Mouse (Mus musculus): ENCODE measurements around the gene Csrp1. TPM values are rescaled to one million over a fixed set of nuclear protein-coding genes. Genes with fewer than 3 reads are reported as not detected.
A peak's percentile ranks its signal among the peaks of the same experiment; 100 is the strongest.

Csrp1 gene
- polyA plus RNA-seq, 1 experiment from 2014 or later, result 42.0 TPM

DNA sequence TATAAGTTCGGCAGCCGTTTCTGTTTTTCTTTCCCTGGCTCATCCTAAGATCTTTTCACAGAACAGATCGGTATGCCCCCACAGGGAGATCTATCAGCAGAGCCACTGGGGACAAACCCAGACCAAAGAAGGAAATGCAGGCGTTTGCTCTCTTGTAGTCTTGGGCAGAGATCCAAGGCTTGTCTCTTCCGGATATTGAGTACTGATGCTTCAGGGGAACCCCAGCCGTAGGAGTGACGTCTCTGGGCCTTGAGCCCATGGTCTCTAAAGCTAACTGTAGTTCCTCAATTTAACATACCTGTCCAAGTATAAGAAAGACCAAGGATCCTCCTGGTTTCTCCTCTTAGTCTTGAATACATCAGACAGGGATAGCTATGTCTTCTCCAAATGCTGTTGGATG lies 6.1 kb downstream of the Csrp1 start:
- 90% methylated on average over 7 of the region's 7 CpGs for WGBS
- H3K4me1 ChIP-seq, result peaks cover 31% of the 10 kb centered on the region
- DNase-seq (ENCODE audit: extremely low spot score, low spot score), result no peak
- no peaks in the 10 kb centered on the region for H3K36me3 ChIP-seq (replicated peaks)
- no peak overlapping the region for H3K27ac ChIP-seq
- peaks cover 21% of the 10 kb centered on the region for H3K27me3 ChIP-seq (ENCODE audit: poor library complexity, severe bottlenecking)
- H3K9me3 ChIP-seq, result no peaks in the 10 kb centered on the region
- no peak overlapping the region for H3K4me3 ChIP-seq

DNA sequence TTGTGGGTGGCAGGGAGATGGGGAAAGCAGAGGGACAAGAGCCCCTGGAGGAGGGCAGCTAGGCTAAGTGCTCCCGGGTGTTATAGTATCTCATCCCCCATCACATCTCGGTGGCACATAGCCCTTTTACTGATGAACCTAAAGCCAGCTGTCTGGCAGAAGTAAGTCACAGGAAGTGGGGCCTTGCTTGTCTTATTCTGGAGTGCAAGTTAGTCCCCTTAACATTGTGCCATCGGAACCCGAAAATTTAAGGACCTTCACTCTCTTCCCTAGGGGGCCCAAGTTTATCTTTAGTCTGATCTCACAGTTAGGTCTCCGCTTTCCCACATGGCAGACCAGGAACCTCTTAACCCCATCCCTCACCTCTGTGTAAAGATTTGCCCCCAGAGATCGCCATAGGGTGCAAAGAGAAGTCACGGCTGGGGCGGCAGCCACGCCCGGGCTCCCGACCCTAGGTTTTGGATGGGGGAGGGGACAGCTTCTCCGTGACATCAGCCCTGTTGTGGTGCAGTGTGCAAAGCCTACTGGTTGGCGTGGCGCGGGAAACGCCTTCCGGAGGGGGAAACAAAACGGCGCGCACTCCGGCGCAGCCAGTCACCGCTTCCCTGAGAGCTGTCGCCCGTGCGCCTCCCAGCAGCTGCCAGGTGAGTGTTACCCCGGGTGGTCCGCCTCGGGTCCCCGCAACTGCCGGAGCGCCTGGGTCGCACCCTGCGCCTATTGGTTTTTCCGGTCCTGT lies 8.9 kb downstream of the Csrp1 start:
- H3K9me3 ChIP-seq, result no peaks in the 10 kb centered on the region
- peak overlapping the region; percentile 87 for H3K27ac ChIP-seq
- peak; percentile 85 for DNase-seq (ENCODE audit: extremely low spot score, low spot score)
- H3K27me3 ChIP-seq (ENCODE audit: poor library complexity, severe bottlenecking), result peaks cover 24% of the 10 kb centered on the region
- H3K4me1 ChIP-seq, result peaks cover 58% of the 10 kb centered on the region
- H3K36me3 ChIP-seq (replicated peaks), result no peaks in the 10 kb centered on the region
- peak overlapping the region; percentile 71 for H3K4me3 ChIP-seq
- WGBS, result 2% methylated on average over 35 of the region's 35 CpGs

DNA sequence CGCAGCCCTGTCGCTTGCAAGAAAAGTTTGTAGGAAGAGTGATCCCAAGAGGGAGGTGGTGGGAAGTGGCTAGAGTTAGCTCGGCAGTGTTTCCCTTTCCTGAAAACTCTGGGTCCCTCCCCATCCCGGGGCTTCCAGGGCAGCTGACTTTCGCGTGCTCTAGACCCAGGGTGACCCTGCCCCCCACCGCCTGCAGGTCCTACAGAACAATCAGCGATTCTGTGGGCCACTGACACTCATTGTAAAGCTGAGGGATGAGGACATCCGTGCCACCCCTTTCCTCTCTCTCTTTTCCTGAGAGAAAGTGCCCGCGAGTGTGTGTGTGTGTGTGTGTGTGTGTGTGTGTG lies 9.5 kb downstream of the Csrp1 start:
- DNase-seq (ENCODE audit: extremely low spot score, low spot score), result no peak
- 0% methylated on average over 11 of the region's 11 CpGs for WGBS
- Histone ChIP-seq H3K4me3 (peak overlapping the region; percentile 71), H3K9me3 (no peaks in the 10 kb centered on the region), H3K27ac (peak overlapping the region; percentile 87), H3K27me3 (ENCODE audit: poor library complexity, severe bottlenecking) (peaks cover 24% of the 10 kb centered on the region), H3K4me1 (peaks cover 63% of the 10 kb centered on the region), H3K36me3 (replicated peaks) (no peaks in the 10 kb centered on the region)

DNA sequence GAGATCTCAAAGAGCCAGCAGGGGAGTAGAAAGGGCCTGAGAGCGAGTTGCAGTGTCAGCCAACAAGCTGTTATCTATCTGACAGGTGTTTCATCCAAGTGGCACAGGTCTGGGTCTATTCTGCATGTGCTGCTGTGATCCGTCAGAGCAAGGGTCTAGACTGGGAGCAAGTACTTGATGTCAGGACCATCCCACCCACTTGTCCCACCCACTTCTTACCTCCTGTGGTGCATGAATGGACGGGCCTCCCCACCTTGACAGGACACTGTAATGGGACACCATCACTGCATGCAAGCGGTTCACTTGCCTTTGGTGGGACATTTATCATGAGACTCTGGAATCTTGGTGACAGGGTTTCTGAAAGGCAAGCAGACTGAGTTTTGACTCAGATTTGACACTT lies 10.0 kb downstream of the Csrp1 start:
- Histone ChIP-seq H3K4me1 (peaks cover 68% of the 10 kb centered on the region), H3K27me3 (ENCODE audit: poor library complexity, severe bottlenecking) (peaks cover 24% of the 10 kb centered on the region), H3K36me3 (replicated peaks) (no peaks in the 10 kb centered on the region), H3K9me3 (no peaks in the 10 kb centered on the region), H3K4me3 (peak overlapping the region; percentile 71), H3K27ac (peak overlapping the region; percentile 87)
- 21% methylated on average over 4 of the region's 4 CpGs for WGBS
- no peak for DNase-seq (ENCODE audit: extremely low spot score, low spot score)

DNA sequence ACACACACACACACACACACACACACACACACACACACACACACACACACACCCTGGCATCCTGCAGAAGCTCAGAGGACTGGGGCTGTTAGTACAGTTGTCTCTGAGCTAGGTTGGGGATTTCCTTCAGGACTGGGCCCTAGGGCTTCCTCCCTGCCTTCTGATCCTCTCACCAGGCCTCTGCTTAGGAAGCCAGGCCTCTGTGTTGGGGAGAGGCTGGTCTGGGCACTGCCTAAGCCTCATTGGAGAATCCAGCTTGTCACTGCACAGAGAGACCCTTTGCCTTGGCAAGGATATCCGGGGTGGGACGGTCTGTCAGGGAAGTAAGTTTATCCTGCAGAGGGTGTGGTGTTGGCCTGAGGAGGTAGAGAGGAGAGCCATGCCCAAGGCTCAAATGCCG lies 10.4 kb downstream of the Csrp1 start:
- WGBS, result 53% methylated on average over 3 of the region's 3 CpGs
- no peak for DNase-seq (ENCODE audit: extremely low spot score, low spot score)
- no peaks in the 10 kb centered on the region for H3K9me3 ChIP-seq
- H3K36me3 ChIP-seq (replicated peaks), result no peaks in the 10 kb centered on the region
- H3K27me3 ChIP-seq (ENCODE audit: poor library complexity, severe bottlenecking), result peaks cover 24% of the 10 kb centered on the region
- H3K4me1 ChIP-seq, result peaks cover 73% of the 10 kb centered on the region
- peak overlapping the region; percentile 64 for H3K27ac ChIP-seq
- H3K4me3 ChIP-seq, result peak overlapping the region; percentile 71

DNA sequence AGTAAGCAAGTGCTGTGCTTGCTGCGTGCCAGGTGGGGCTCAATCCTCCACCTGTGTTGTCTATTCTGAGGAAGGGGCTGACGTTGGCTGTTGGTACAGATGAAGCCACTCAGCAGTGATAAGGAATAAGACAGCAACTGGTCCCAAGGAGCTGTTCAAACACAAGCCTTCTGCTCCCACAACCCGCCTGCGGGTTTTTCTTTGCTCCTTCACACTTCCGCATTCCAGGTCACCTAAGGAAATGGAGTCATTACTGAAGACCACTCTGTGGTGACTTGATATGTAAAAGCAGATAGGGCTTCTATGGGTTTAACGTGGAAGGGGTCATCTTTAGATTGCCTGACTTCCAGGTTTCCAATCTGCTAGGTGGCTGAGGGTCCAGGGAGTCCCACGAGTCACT lies 11.5 kb downstream of the Csrp1 start:
- Histone ChIP-seq H3K4me1 (peaks cover 80% of the 10 kb centered on the region), H3K27me3 (ENCODE audit: poor library complexity, severe bottlenecking) (peaks cover 24% of the 10 kb centered on the region), H3K36me3 (replicated peaks) (no peaks in the 10 kb centered on the region), H3K9me3 (no peaks in the 10 kb centered on the region), H3K27ac (peak overlapping the region; percentile 67), H3K4me3 (no peak overlapping the region)
- WGBS, result 77% methylated on average over 7 of the region's 7 CpGs
- no peak for DNase-seq (ENCODE audit: extremely low spot score, low spot score)

DNA sequence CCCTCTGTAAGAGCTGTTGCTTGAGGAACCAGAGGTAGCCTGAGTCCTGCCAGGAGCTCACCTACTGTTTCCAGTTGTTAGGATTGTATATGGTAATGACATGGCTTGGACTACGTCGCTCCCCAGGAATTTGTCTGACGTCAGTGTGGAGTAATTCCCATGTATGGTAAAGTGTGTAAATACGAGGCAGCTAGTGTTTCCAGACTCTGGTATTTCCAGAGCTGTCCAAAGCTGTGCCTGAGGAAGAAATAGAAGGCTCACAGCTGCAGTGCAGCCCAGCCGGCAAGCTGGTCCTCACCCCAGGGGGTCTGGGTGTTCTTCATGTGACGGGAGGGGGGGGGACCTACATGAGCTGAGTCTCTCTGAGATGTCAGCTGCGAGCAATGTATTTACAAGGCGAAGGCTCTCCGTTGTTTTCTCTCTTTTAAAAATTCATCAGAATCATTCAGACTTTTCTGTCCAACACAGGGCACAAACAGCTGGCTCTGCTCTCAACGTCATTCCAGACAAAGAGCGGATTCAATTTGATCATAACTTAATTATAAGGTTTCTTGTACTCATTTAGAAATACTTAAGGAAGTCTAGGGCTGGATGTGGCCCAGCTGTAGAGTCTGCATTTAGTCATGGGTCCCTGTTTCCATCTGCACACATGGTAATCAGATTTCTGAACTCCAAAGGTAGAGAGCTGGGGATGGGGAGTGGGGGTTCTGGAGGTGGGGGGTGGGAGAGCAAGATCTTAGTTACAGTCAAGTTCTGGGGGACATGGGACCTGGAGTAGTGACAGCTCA lies 12.2 kb downstream of the Csrp1 start:
- WGBS, result 53% methylated on average over 11 of the region's 11 CpGs
- peak; percentile 42 for DNase-seq (ENCODE audit: extremely low spot score, low spot score)
- peaks cover 80% of the 10 kb centered on the region for H3K4me1 ChIP-seq
- no peak overlapping the region for H3K4me3 ChIP-seq
- peaks cover 24% of the 10 kb centered on the region for H3K27me3 ChIP-seq (ENCODE audit: poor library complexity, severe bottlenecking)
- H3K27ac ChIP-seq, result peak overlapping the region; percentile 67
- H3K9me3 ChIP-seq, result no peaks in the 10 kb centered on the region
- H3K36me3 ChIP-seq (replicated peaks), result 0 out of 2 replicates have a peak, but pooled peaks cover 5% of the 10 kb centered on the region

DNA sequence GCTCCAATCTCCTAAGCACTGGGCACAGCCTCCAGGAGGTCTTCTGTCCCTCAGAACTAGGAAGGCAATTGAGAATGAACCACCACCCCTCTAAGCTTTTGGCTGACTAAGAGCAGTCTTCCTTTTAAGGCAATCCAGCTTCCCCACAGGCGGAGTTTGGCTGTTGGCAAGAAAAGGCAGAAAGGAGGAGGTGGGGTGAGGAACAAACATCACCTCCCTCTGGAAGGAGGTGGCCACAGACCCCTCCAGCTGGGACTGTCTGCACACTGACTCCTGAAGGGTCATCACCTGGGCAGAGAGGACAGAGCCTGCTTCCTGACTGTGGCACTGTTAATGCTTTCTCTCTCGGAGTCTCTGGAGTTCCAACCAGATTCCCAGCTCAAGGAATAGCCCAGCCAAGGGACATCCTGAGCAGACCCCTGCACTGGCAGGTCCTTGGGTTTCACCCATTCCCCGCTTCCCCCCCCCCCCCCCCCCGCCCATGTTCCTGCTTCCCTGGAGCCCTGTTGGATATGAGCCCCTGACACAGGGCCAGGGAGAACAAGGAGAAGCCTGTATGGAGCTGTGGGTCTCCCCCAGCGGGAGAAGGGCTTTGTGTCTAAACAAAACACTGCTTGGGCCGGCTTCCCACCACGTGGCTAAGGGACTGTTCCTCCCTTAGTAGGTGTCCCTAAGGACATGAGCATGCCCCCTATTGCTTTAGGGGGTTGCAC lies 14.5 kb downstream of the Csrp1 start:
- no peak for DNase-seq (ENCODE audit: extremely low spot score, low spot score)
- peaks cover 7% of the 10 kb centered on the region; the same call in 1 of the 2 replicates for H3K36me3 ChIP-seq (replicated peaks)
- no peak overlapping the region for H3K4me3 ChIP-seq
- H3K9me3 ChIP-seq, result no peaks in the 10 kb centered on the region
- H3K27me3 ChIP-seq (ENCODE audit: poor library complexity, severe bottlenecking), result peaks cover 17% of the 10 kb centered on the region; the same call in 1 of the 2 replicates
- H3K4me1 ChIP-seq, result peaks cover 68% of the 10 kb centered on the region
- 25% methylated on average over 6 of the region's 7 CpGs for WGBS
- H3K27ac ChIP-seq, result peak overlapping the region; percentile 83

DNA sequence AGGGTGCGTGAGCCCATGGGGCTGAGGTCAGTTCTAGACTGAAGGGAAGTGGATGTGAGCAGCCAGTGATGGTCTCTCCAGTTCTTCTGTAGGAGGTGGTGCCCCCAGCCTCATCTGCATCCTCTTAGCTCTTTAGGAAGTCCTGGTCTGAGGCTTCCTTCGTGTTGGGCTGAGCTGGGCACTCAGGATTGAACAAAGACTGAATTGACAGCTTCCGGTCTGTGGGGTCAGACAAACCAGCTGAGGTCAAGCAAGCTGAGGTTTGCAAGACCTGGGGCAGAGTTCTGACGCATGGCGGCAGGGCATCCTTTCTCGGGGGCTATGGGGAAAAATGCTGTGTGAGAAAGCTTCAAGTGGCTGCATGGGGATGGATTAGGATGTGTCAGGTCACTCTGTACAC lies 15.6 kb downstream of the Csrp1 start:
- Histone ChIP-seq H3K4me1 (peaks cover 64% of the 10 kb centered on the region), H3K27ac (peak overlapping the region; percentile 83), H3K9me3 (no peaks in the 10 kb centered on the region), H3K4me3 (no peak overlapping the region), H3K36me3 (replicated peaks) (peaks cover 10% of the 10 kb centered on the region; the same call in 1 of the 2 replicates), H3K27me3 (ENCODE audit: poor library complexity, severe bottlenecking) (peaks cover 7% of the 10 kb centered on the region; the same call in 1 of the 2 replicates)
- 30% methylated on average over 6 of the region's 6 CpGs for WGBS
- DNase-seq (ENCODE audit: extremely low spot score, low spot score), result peak; percentile 32

DNA sequence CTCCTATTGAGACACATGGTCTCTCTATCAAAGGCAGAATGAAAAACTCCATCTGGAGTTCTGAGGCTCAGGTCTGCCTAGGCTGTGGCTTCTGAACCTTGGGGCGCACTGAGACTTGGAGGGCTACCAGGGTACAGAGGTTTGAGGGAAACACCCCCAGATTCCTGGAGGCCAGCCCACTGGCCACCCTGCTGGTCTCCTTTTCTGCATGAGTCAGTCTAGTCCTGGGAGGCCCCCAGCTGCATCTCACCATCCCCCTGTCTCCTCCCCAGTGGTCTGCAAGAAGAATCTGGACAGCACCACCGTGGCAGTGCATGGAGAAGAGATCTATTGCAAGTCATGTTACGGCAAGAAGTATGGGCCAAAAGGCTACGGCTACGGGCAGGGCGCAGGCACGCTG lies 25.1 kb downstream of the Csrp1 start:
- 91% methylated on average over 7 of the region's 7 CpGs for WGBS

DNA sequence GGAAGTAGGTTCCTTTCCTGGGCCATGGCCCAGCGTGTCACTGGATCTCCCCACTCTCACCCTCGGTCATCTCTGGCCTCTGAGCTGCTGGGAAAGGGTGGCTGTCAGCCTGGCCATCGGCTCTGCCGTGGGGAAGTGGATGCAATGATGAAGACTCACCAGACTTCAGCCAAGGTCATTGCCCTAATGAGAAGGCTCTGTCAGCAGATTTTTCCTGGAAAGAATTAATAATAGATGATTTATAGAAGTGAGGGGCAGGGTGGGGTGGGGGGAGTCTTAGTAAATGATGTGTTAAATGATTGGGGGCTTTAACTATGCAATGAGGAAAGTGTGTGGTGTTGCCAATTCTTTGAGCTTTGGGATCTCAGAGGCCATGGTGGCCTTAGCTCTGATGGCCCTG lies 26.4 kb downstream of the Csrp1 start:
- H3K4me1 ChIP-seq, result peaks cover 8% of the 10 kb centered on the region
- H3K4me3 ChIP-seq, result no peak overlapping the region
- no peaks in the 10 kb centered on the region for H3K9me3 ChIP-seq
- 90% methylated on average over 4 of the region's 4 CpGs for WGBS
- peaks cover 50% of the 10 kb centered on the region for H3K36me3 ChIP-seq (replicated peaks)
- no peak for DNase-seq (ENCODE audit: extremely low spot score, low spot score)
- H3K27me3 ChIP-seq (ENCODE audit: poor library complexity, severe bottlenecking), result no peaks in the 10 kb centered on the region
- H3K27ac ChIP-seq, result no peak overlapping the region

More for the DNA sequence above, 25.1 kb downstream of the Csrp1 start:
- Histone ChIP-seq H3K4me1 (peaks cover 14% of the 10 kb centered on the region), H3K36me3 (replicated peaks) (peaks cover 37% of the 10 kb centered on the region), H3K27me3 (ENCODE audit: poor library complexity, severe bottlenecking) (no peaks in the 10 kb centered on the region), H3K4me3 (no peak overlapping the region), H3K27ac (no peak overlapping the region), H3K9me3 (no peaks in the 10 kb centered on the region)
- DNase-seq (ENCODE audit: extremely low spot score, low spot score), result no peak

DNA sequence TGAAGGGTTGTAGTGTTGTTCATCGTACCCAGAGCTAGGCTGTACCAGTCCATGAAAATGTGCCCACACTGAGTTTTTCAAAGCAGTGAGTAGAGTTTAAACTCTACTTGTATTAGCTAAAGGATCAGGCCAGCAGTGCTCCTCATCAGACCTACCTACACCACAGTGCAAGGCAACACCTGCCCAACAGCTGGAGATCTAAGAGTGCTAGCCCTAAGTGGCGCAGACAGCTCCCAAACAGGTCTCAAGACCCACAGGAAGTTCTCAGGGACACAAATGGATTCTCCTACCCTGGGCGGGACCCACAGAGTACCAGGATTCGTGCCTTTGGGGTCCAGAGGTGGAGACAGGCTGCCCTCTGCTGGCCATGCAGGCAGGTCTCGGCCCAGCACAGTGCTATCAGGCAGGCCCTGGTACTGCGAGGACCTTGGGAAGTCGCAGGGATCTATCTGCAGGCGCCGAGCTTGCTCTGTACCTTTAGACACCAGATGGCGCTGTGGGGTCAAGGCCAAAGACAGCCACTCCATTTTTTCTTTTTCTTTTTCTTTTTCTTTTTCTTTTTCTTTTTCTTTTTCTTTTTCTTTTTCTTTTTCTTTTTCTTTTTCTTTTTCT lies 33.0 kb downstream of the Csrp1 start:
- 0 out of 2 replicates have a peak overlapping the region, but pooled peaks have one; percentile 9 for H3K27ac ChIP-seq
- H3K4me3 ChIP-seq, result no peak overlapping the region
- WGBS, result 11% methylated on average over 10 of the region's 10 CpGs

More for the DNA sequence above, 33.0 kb downstream of the Csrp1 start:
- Histone ChIP-seq H3K9me3 (no peaks in the 10 kb centered on the region), H3K27me3 (ENCODE audit: poor library complexity, severe bottlenecking) (peaks cover 17% of the 10 kb centered on the region; the same call in 1 of the 2 replicates), H3K36me3 (replicated peaks) (peaks cover 30% of the 10 kb centered on the region), H3K4me1 (peaks cover 11% of the 10 kb centered on the region)
- DNase-seq (ENCODE audit: extremely low spot score, low spot score), result peak; percentile 92
